Mouse (Mus musculus) liver, embryonic 15.5 days (tissue): ENCODE data around the gene Nup98. TPM values are rescaled to one million over a fixed set of nuclear protein-coding genes. Genes with fewer than 3 reads are reported as not detected.

ENCODE experiments used
- ATAC-seq: fragments of 200-750 bp; cut with Nextera tagmentation; 2 replicates; pipeline ENCODE4 v1.8.0; 2017; ENCODE audit warnings: moderate number of reproducible peaks, mild to moderate bottlenecking, moderate library complexity; ENCODE audit not compliant: insufficient read depth
- H3K27ac ChIP-seq: fragments of 300-500 bp; sonication (generic); replicated peaks from 2 replicates; pipeline ENCODE4 v1.5.1; 2015; ENCODE audit warnings: mild to moderate bottlenecking, inconsistent platforms
- H3K27me3 ChIP-seq: fragments of 300-500 bp; sonication (generic); 2 replicates; pipeline ENCODE4 v1.6.1; 2015; ENCODE audit warnings: mild to moderate bottlenecking, inconsistent platforms
- H3K36me3 ChIP-seq: fragments of 300-500 bp; sonication (generic); replicated peaks from 2 replicates; pipeline ENCODE4 v1.6.1; 2015; ENCODE audit warnings: moderate library complexity, mild to moderate bottlenecking, inconsistent platforms
- H3K4me1 ChIP-seq: fragments of 300-500 bp; sonication (generic); replicated peaks from 2 replicates; pipeline ENCODE4 v1.6.1; 2015; ENCODE audit warnings: inconsistent platforms
- H3K4me2 ChIP-seq: fragments of 300-500 bp; sonication (generic); 2 replicates; pipeline ENCODE4 v1.6.1; 2015; ENCODE audit warnings: moderate library complexity, mild to moderate bottlenecking, inconsistent platforms
- H3K4me3 ChIP-seq: fragments of 300-500 bp; sonication (generic); replicated peaks from 2 replicates; pipeline ENCODE4 v1.5.1; 2015; ENCODE audit warnings: mild to moderate bottlenecking, inconsistent platforms
- H3K9ac ChIP-seq: fragments of 300-500 bp; sonication (generic); 2 replicates; pipeline ENCODE4 v1.6.1; 2015; ENCODE audit warnings: moderate library complexity, mild to moderate bottlenecking, inconsistent platforms
- H3K9me3 ChIP-seq: fragments of 300-500 bp; sonication (generic); replicated peaks from 2 replicates; pipeline ENCODE4 v1.6.1; 2016; ENCODE audit warnings: inconsistent platforms
- WGBS: fragments of 180-500 bp; shearing (Covaris S2); methylation state at CpG from one replicate; pipeline ENCODE4 v1.1.7; 2015; ENCODE audit warnings: mixed read lengths; ENCODE audit not compliant: insufficient replicate concordance; 5-methylcytosine and 5-hydroxymethylcytosine counted together
- polyA plus RNA-seq: library from polyadenylated mRNA; unstranded; fragments of >200 nt; fragmentation: Nextera tagmentation; extraction: Ambion mirVana; gene quantifications from 2 replicates; pipeline ENCODE4 v1.2.1, GENCODE M21; 2015

Gene Nup98
- polyA plus RNA-seq, 1 experiment from 2014 or later = 13.4 TPM

DNA sequence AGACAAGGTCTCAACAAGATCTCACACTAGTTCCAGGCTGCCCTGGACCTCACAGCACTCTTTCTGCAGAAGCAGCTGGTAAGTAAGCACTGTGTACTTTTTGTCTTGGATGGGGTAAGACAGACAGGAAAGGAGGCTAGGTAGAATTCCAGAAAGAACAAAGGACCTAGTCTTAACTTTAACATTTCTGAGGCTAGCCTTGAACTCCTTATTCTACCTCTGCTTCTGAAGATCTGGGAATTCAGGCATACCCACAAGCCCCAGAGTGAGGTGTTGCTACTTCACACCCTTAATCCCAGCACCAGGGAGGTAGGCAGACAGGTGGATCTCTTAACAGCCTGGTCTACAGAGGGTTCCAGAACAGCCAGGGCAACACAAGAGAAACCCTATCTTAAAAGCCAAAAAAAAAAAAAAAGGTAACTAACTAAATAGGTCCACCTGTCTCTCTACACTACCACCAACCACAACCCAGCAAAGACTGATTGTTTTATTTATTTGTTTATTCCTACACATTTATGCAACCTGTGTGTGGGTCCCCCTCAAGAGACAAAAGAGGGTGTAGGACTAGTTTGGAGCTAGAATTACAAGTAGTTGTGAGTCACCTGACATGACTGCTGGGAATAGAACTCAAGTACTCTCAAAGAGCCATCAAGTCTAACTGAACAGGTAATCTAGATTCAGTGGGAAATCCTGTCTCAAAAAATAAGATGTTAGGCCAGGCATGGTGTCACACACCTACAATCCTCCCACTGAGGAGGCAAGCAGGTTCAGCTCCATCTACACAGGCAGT is 8.8 kb downstream of the Nup98 start:
- Histone ChIP-seq H3K9ac (no peak overlapping the region), H3K4me1 (peaks cover 39% of the 10 kb centered on the region), H3K4me3 (no peak overlapping the region), H3K9me3 (no peaks in the 10 kb centered on the region), H3K27me3 (no peaks in the 10 kb centered on the region), H3K27ac (no peak overlapping the region), H3K36me3 (0 out of 2 replicates have a peak, but pooled peaks cover 7% of the 10 kb centered on the region), H3K4me2 (no peak overlapping the region)
- no peak for ATAC-seq

DNA sequence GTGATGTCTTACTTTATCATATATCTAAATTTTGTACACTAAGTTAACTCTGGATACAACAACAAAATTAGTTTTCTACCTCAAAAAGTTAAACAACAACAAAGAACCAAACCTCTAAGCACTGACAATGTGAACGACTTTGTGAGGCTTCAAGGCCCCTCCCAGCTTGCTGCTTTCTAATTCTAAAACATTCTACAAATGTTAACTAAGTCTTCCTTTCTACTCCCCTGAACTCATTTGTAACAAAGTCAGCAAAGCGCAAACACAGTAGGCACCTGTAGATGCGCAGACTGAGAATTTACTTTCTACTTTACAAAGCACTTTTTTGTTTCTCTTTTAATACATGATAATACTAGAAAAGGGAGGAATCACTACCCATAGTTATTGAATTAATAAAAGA is 9.4 kb downstream of the Nup98 start:
- H3K4me1 ChIP-seq = peaks cover 32% of the 10 kb centered on the region
- H3K36me3 ChIP-seq = 0 out of 2 replicates have a peak, but pooled peaks cover 7% of the 10 kb centered on the region
- 77% methylated on average over 3 of the region's 3 CpGs for WGBS
- no peak overlapping the region for H3K4me3 ChIP-seq
- no peak overlapping the region for H3K9ac ChIP-seq
- H3K27ac ChIP-seq = no peak overlapping the region
- H3K27me3 ChIP-seq = no peaks in the 10 kb centered on the region
- H3K4me2 ChIP-seq = no peak overlapping the region
- no peak for ATAC-seq
- no peaks in the 10 kb centered on the region for H3K9me3 ChIP-seq

DNA sequence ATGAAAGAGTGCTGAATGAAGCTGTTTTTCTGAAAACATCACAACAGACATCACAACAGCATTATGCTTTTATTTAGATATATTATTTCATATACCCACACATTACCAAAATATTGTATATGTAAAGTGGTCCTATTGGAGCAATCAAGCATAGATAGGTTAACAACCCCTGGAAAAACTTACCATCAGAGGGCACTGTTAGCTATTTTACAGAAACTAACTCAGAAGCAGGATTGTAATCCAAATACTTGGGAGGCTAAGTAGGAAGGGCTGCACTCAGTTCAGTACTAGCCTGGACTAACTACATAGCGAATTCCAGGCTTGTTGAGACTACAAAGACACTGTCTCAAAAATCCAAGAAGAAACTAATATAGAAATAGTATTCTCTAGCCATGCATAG is 17.6 kb downstream of the Nup98 start:
- no peak for ATAC-seq
- Histone ChIP-seq H3K27me3 (no peaks in the 10 kb centered on the region), H3K36me3 (peaks cover 75% of the 10 kb centered on the region), H3K4me2 (no peak overlapping the region), H3K27ac (no peak overlapping the region), H3K9me3 (no peaks in the 10 kb centered on the region), H3K4me1 (no peaks in the 10 kb centered on the region), H3K9ac (no peak overlapping the region), H3K4me3 (no peak overlapping the region)
- 78% methylated on average over 1 of the region's 1 CpGs for WGBS

DNA sequence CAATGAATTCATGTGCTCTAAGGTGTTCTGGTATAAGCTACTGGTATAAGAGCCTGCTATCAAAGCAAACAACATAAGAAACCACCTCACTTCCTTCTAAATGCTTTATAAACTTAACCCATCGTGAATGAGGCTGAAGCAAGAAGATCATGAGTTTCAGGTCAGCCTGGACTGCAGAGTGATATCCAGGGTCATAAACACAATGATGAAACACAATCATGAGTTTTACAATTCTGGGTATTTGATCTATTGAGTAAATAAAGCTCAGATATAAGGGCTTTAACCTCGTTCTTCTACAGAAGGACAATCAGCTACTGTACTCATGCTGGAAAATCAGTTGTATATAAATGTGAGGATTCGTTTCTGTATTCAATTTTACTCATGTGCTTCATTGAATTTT is 26.1 kb downstream of the Nup98 start:
- Histone ChIP-seq H3K9me3 (no peaks in the 10 kb centered on the region), H3K4me2 (no peak overlapping the region), H3K4me1 (no peaks in the 10 kb centered on the region), H3K27me3 (no peaks in the 10 kb centered on the region), H3K4me3 (no peak overlapping the region), H3K36me3 (peaks cover 84% of the 10 kb centered on the region), H3K9ac (no peak overlapping the region), H3K27ac (no peak overlapping the region)
- WGBS = 74% methylated on average over 3 of the region's 3 CpGs
- no peak for ATAC-seq

DNA sequence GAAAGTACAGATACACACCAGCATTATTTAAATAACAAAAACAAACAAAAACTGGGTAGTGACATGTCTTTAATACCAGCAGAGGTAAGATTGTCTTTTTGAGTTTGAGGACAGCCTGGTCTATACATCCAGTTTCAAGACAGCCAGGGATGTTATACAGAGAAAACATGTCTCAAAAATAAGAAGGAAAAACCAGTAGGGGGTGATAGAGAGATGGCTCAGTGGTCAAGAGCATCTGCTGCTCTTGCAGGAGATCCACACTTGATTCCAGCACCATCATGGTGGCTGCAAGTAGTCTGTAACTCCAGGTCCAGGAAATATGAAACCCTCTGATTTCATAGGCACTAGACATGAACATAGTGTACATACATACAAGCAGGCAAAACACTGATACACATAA is 39.7 kb downstream of the Nup98 start:
- no peaks in the 10 kb centered on the region for H3K4me1 ChIP-seq
- no peak overlapping the region for H3K4me3 ChIP-seq
- no peak for ATAC-seq
- H3K27ac ChIP-seq = no peak overlapping the region
- H3K9ac ChIP-seq = no peak overlapping the region
- H3K36me3 ChIP-seq = peaks cover 42% of the 10 kb centered on the region
- no peaks in the 10 kb centered on the region for H3K9me3 ChIP-seq
- no peaks in the 10 kb centered on the region for H3K27me3 ChIP-seq
- no peak overlapping the region for H3K4me2 ChIP-seq

DNA sequence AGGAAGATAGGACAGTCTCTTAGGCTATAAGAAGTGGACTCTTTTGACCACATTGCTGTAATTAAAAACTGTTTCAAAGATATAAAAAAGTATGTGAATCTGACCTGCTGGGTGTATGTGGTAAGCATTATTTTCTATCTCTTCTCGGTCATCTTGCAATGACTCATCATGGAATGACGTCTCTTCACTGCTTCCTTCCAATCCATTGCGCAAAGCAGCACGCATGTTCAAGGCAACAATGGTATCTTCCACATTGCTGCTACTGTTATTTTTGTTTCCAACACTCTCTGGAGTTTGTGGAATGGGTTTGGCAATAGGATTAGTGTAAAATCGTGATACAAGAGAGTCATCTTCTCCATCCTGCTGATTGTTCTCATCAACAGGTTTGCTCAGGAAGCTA is 56.3 kb downstream of the Nup98 start:
- ATAC-seq = no peak
- Histone ChIP-seq H3K27me3 (no peaks in the 10 kb centered on the region), H3K36me3 (peaks cover 72% of the 10 kb centered on the region), H3K9me3 (no peaks in the 10 kb centered on the region), H3K27ac (no peak overlapping the region), H3K9ac (no peak overlapping the region), H3K4me2 (no peak overlapping the region), H3K4me3 (no peak overlapping the region), H3K4me1 (no peaks in the 10 kb centered on the region)
- WGBS = 74% methylated on average over 5 of the region's 5 CpGs

DNA sequence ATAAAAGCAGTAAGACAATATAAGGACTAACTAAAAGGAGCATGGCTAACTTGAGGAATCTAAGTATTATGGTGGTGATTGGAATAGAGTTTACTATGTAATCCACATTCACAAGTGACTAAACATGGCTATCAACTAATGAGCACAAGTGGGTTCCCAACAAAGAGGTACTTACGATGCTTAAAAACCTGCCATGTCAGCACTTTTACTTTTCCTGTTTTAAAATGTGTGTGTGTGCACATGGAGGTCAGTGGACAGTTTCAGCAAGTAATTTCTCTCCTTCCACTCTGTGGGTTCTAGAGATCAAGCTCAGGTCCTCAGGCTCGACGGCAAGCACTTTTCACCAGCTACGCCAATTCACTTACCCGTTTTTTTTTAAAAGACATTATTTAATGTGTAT is 72.1 kb downstream of the Nup98 start:
- WGBS = 91% methylated on average over 5 of the region's 5 CpGs
- Histone ChIP-seq H3K36me3 (peaks cover 86% of the 10 kb centered on the region), H3K9ac (no peak overlapping the region), H3K4me2 (no peak overlapping the region), H3K27me3 (no peaks in the 10 kb centered on the region), H3K4me3 (no peak overlapping the region), H3K27ac (no peak overlapping the region), H3K4me1 (no peaks in the 10 kb centered on the region), H3K9me3 (no peaks in the 10 kb centered on the region)
- no peak for ATAC-seq

DNA sequence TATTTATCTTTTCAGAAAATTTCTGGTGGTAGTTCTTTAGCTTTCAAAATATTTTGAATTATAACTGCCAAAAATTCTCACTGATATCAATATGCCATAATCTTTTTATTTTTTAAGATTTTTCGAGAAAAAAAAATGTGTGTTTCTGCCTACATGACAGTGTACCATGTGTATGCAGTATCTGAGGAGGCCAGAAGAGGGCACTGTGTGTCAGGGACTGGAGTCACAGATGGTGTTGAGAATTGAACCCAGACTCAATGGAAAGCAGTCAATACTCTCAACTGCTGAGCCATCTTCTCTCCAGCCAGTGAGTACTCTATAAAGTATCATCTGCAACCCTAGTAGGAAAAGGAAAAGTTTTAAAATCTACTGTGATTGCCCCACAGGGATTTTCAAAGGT is 72.5 kb downstream of the Nup98 start:
- 63% methylated on average over 1 of the region's 1 CpGs for WGBS
- peaks cover 88% of the 10 kb centered on the region for H3K36me3 ChIP-seq
- no peak overlapping the region for H3K27ac ChIP-seq

DNA sequence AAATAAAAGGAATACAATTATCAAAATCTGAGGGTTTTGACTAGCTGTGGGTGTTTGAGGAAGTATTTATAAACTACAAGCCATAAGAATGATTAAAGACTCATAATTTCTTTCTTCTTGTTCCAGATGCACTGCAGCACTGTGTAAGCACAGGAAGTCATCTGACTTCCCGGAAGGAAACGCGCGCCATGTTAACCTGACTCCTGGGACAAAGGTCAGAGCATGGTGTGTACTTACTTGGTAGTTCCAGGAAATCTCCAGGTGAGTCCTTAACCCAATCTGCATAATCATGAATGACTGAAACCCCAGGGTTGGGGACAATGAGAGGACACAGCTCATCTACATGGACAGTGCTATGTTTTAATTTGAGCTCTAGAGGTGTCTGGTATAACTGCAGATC is 77.6 kb downstream of the Nup98 start:
- no peaks in the 10 kb centered on the region for H3K4me1 ChIP-seq
- peaks cover 86% of the 10 kb centered on the region for H3K36me3 ChIP-seq
- H3K9ac ChIP-seq = no peak overlapping the region
- no peak overlapping the region for H3K4me3 ChIP-seq
- no peak overlapping the region for H3K4me2 ChIP-seq
- no peaks in the 10 kb centered on the region for H3K9me3 ChIP-seq
- ATAC-seq = no peak
- no peaks in the 10 kb centered on the region for H3K27me3 ChIP-seq
- whole genome bisulfite sequencing = 86% methylated on average over 4 of the region's 4 CpGs
- H3K27ac ChIP-seq = no peak overlapping the region

More for the DNA sequence above, 72.5 kb downstream of the Nup98 start:
- Histone ChIP-seq H3K4me1 (no peaks in the 10 kb centered on the region), H3K9ac (no peak overlapping the region), H3K27me3 (no peaks in the 10 kb centered on the region), H3K9me3 (no peaks in the 10 kb centered on the region), H3K4me3 (no peak overlapping the region), H3K4me2 (no peak overlapping the region)
- ATAC-seq = no peak

DNA sequence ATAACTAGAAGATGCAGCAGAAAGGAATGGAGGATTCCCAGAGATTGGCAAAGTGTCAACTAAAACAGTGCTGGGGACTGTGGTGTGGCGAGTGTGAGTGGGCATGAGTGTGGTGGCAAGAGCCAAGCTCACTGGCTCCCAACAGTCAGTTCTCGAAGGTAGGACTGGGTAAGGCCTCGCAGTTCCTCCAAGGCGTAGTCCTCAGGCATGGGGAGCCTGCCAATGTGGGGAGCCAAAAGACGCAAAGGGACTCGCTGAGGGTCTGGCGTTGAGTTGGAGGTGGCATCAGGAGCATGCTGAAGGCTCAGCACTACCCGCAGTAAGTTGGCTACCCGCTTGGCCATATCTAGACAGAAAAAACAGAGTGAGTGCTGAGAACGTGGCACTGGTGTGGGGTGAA is 89.7 kb downstream of the Nup98 start:
- no peak for ATAC-seq
- H3K4me2 ChIP-seq = no peak overlapping the region
- H3K27ac ChIP-seq = no peak overlapping the region
- H3K4me3 ChIP-seq = no peak overlapping the region
- H3K4me1 ChIP-seq = no peaks in the 10 kb centered on the region
- no peaks in the 10 kb centered on the region for H3K27me3 ChIP-seq
- no peak overlapping the region for H3K9ac ChIP-seq
- no peaks in the 10 kb centered on the region for H3K9me3 ChIP-seq
- WGBS = 90% methylated on average over 10 of the region's 10 CpGs
- H3K36me3 ChIP-seq = peaks cover 73% of the 10 kb centered on the region

DNA sequence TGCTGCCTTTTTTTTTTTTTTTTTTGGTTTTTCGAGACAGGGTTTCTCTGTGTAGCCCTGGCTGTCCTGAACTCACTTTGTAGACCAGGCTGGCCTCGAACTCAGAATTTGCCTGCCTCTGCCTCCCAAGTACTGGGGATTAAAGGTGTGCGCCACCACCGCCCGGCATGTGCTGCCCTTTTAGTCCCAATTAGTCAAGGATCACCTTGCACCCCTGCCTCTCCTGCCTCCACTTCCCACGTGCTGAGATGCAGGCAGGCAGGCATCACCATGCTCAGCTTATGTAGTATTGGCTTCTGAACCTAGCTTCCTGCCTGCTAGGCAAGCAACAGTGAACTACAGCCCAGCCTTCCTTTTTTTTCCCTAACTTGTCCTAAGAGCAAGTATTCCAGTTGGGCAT is 92.6 kb downstream of the Nup98 start:
- Histone ChIP-seq H3K4me2 (no peak overlapping the region), H3K9me3 (no peaks in the 10 kb centered on the region), H3K4me1 (no peaks in the 10 kb centered on the region), H3K36me3 (peaks cover 43% of the 10 kb centered on the region), H3K4me3 (no peak overlapping the region), H3K9ac (no peak overlapping the region), H3K27me3 (no peaks in the 10 kb centered on the region), H3K27ac (no peak overlapping the region)
- no peak for ATAC-seq
- 69% methylated on average over 6 of the region's 6 CpGs for WGBS
